Mouse (Mus musculus) testis, adult 2 months (tissue): ENCODE results near the gene Srarp.

Experiments
- CTCF ChIP-seq: fragments of 200-500 bp; IDR thresholded peaks from 2 replicates; pipeline ENCODE4 v1.5.1; 2012; ENCODE audit warnings: low read depth, mild to moderate bottlenecking, inconsistent platforms, low read length, moderate library complexity; ENCODE audit not compliant: control insufficient read depth, insufficient read depth, insufficient replicate concordance
- POLR2A ChIP-seq: fragments of 200-500 bp; IDR thresholded peaks from 2 replicates; pipeline ENCODE4 v1.6.1; 2012; ENCODE audit warnings: low read depth, mild to moderate bottlenecking, inconsistent platforms, low read length, moderate library complexity; ENCODE audit not compliant: control insufficient read depth

DNA sequence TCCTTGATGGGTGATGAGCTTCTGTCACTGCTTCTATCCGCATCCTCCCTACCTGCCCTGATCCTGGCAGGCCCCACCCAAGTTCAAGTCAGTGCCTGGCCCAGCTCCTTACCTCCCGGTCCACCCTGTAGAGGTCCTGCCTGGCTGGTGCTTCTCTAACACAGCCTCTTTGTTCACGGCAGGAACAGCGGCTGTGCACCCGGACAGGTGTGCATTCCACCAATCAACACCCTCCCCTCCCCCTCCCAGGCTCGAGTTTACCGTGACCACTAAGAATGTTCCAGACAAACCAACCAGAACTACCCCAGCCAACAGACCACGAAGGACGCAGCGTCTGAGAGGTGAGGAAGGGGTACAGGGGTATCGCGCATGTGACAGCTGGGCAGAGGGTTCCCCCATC is 37.4 kb downstream of the Srarp start, which contains the start of gene Clcnka:
- TF ChIP-seq POLR2A (no peak), CTCF (no peak)
